Mouse (Mus musculus): ENCODE data around the gene Mta2.

DNA sequence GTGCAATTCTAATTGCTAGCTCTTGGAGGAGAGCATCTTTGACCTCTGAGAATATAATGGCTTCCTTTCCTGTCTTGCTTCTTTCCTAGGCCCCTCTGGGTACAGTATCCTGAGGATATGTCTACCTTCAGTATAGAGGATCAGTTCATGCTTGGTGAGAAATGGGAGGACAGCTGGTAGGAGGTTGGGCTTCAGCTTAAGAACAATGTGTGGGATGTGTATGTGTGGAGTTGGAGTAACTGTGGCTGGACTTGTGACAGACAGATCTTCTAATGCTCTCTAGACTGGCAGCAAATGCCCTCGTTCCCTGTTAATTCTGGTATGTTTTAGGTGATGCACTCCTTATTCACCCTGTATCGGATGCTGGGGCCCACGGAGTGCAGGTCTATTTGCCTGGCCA, 27.5 kb upstream of the Mta2 start:
- TF ChIP-seq CTCF (IDR thresholded peaks at IDR 0.05; ENCODE audit: extremely low read depth, insufficient read depth, low read length) (no peak), POLR2A (IDR thresholded peaks at IDR 0.05; ENCODE audit: extremely low read depth, insufficient read depth, low read length) (no peak)

Measured in cortical plate, adult 2 months (tissue).